ENCODE assay signal across 8 mouse cellular contexts in genomic region chr10:75873543-75874170, GRCm38 (mm10). TPM values are rescaled to one million over a fixed set of nuclear protein-coding genes. Genes with fewer than 3 reads are reported as not detected.
DNase-seq lines count a peak whose midpoint lies in the region; ATAC-seq and TF ChIP-seq lines count a peak whose summit lies in the region.

No protein-coding gene starts in this region.

- DNase-seq in heart, postnatal 4 days: no peak
- DNase-seq in brain, embryonic 14.5 days (ENCODE audit: low read depth): peak; percentile 72
- no peak for DNase-seq in gastrocnemius, postnatal 36 days
- DNase-seq in right cerebral cortex, postnatal 4 days: no peak
- DNase-seq in right cerebral cortex, postnatal 25 days: no peak

- H3K4me1 ChIP-seq in heart, embryonic 13.5 days: peaks cover 16% of the 10 kb centered on the region
- H3K4me1 ChIP-seq in forebrain, embryonic 16.5 days (replicated peaks; ENCODE audit: control insufficient read depth, insufficient read depth, low read length): peaks cover 14% of the 10 kb centered on the region
- peaks cover 19% of the 10 kb centered on the region for H3K4me1 ChIP-seq in midbrain, embryonic 13.5 days (replicated peaks)

- ATAC-seq in heart, embryonic 13.5 days (ENCODE audit: extremely low read depth, insufficient number of reproducible peaks, low FRiP score, low TSS enrichment): no peak
- ATAC-seq in forebrain, embryonic 16.5 days: no peak
- ATAC-seq in midbrain, embryonic 13.5 days: peak; percentile 28; the same call in 1 of the 2 replicates

- intact Hi-C loops in gastrocnemius, postnatal 36 days (cut with DNase I): no loop called here

- peak overlapping the region; percentile 69 for H3K4me2 ChIP-seq in heart, embryonic 13.5 days
- peak overlapping the region; percentile 72 for H3K4me2 ChIP-seq in forebrain, embryonic 16.5 days (ENCODE audit: low read length)
- peak overlapping the region; percentile 64 for H3K4me2 ChIP-seq in midbrain, embryonic 13.5 days (replicated peaks)

- TF ChIP-seq POLR2A in brain, embryonic 14.5 days (IDR thresholded peaks at IDR 0.05; ENCODE audit: borderline replicate concordance, extremely low read depth, insufficient read depth, insufficient read length, poor library complexity, severe bottlenecking): no peak

- H3K9ac ChIP-seq in heart, embryonic 13.5 days: peak overlapping the region; percentile 75
- H3K9ac ChIP-seq in forebrain, embryonic 16.5 days (replicated peaks; ENCODE audit: low read depth, low read length): peak overlapping the region; percentile 59
- peak overlapping the region; percentile 60 for H3K9ac ChIP-seq in midbrain, embryonic 13.5 days (replicated peaks)

- H3K9me3 ChIP-seq in heart, embryonic 13.5 days: no peaks in the 10 kb centered on the region
- H3K9me3 ChIP-seq in forebrain, embryonic 16.5 days (ENCODE audit: control insufficient read depth, low read length): no peaks in the 10 kb centered on the region
- H3K9me3 ChIP-seq in midbrain, embryonic 13.5 days: no peaks in the 10 kb centered on the region

- H3K4me3 ChIP-seq in heart, embryonic 13.5 days: peak overlapping the region; percentile 43; the same call in 1 of the 2 replicates
- H3K4me3 ChIP-seq in forebrain, embryonic 16.5 days (replicated peaks; ENCODE audit: low read length): peak overlapping the region; percentile 38
- peak overlapping the region; percentile 40 for H3K4me3 ChIP-seq in midbrain, embryonic 13.5 days (replicated peaks)

- no peak for TF ChIP-seq CTCF in brain, embryonic 14.5 days (IDR thresholded peaks at IDR 0.05; ENCODE audit: borderline replicate concordance, extremely low read depth, insufficient read depth, insufficient read length)

- 35% methylated on average over 10 of the region's 10 CpGs for WGBS in heart, embryonic 13.5 days
- 2% methylated on average over 10 of the region's 10 CpGs for WGBS in forebrain, embryonic 16.5 days
- 6% methylated on average over 10 of the region's 10 CpGs for WGBS in midbrain, embryonic 13.5 days

- H3K36me3 ChIP-seq in heart, embryonic 13.5 days: no peaks in the 10 kb centered on the region
- H3K36me3 ChIP-seq in forebrain, embryonic 16.5 days (ENCODE audit: control insufficient read depth, insufficient read depth): no peaks in the 10 kb centered on the region
- H3K36me3 ChIP-seq in midbrain, embryonic 13.5 days: no peaks in the 10 kb centered on the region

- peak overlapping the region; percentile 71 for H3K27ac ChIP-seq in heart, embryonic 13.5 days (replicated peaks)
- peak overlapping the region; percentile 56 for H3K27ac ChIP-seq in forebrain, embryonic 16.5 days (ENCODE audit: low read length)
- peak overlapping the region; percentile 91 for H3K27ac ChIP-seq in midbrain, embryonic 13.5 days

- H3K27me3 ChIP-seq in heart, embryonic 13.5 days (replicated peaks): no peaks in the 10 kb centered on the region
- no peaks in the 10 kb centered on the region for H3K27me3 ChIP-seq in forebrain, embryonic 16.5 days (replicated peaks; ENCODE audit: control insufficient read depth, insufficient read depth, low read length)
- H3K27me3 ChIP-seq in midbrain, embryonic 13.5 days: no peaks in the 10 kb centered on the region

RNA-seq across cellular contexts. Expression of gene Mif, which starts 13.6 kb away (rescaled TPM):
- 2,411 and 2,681 TPM in 2 replicates for polyA plus RNA-seq in heart, embryonic 13.5 days (2015; fragmentation: Nextera tagmentation; extraction: Ambion mirVana)
- 100 to 1,000 TPM; 422 to 490 TPM for total RNA-seq in heart, postnatal 4 days (2021)
- polyA plus RNA-seq in brain, embryonic 14.5 days (2012; rRNA removed): 1,693 and 2,722 TPM in 2 replicates
- polyA plus RNA-seq in forebrain, embryonic 16.5 days (2015; fragmentation: Nextera tagmentation; extraction: Ambion mirVana): 1,679 and 1,753 TPM in 2 replicates
- 1,337 and 1,364 TPM in 2 replicates for polyA plus RNA-seq in midbrain, embryonic 13.5 days (2015; fragmentation: Nextera tagmentation; extraction: Ambion mirVana)
- total RNA-seq in gastrocnemius, postnatal 36 days (2021): 100 to 1,000 TPM; 135 to 144 TPM

RNA-seq across cellular contexts. Expression of gene Derl3, which starts 19.6 kb away (rescaled TPM):
- polyA plus RNA-seq in heart, embryonic 13.5 days (2015; fragmentation: Nextera tagmentation; extraction: Ambion mirVana): 2.4 TPM in 2 replicates
- under 1 TPM in 1 of 2 experiments, not detected in 1; 0.21 TPM for total RNA-seq in heart, postnatal 4 days (2021)
- 1.7 and 5.7 TPM in 2 replicates for polyA plus RNA-seq in brain, embryonic 14.5 days (2012; rRNA removed)
- polyA plus RNA-seq in forebrain, embryonic 16.5 days (2015; fragmentation: Nextera tagmentation; extraction: Ambion mirVana): 2.0 and 3.3 TPM in 2 replicates
- polyA plus RNA-seq in midbrain, embryonic 13.5 days (2015; fragmentation: Nextera tagmentation; extraction: Ambion mirVana): 1.9 and 2.1 TPM in 2 replicates
- total RNA-seq in gastrocnemius, postnatal 36 days (2021): not detected

RNA-seq across cellular contexts. Expression of gene Gstt2, which starts 36.4 kb away (rescaled TPM):
- polyA plus RNA-seq in heart, embryonic 13.5 days (2015; fragmentation: Nextera tagmentation; extraction: Ambion mirVana): 9.5 and 13.0 TPM in 2 replicates
- total RNA-seq in heart, postnatal 4 days (2021): 1 to 10 TPM; 8.7 to 9.6 TPM
- 7.7 and 9.2 TPM in 2 replicates for polyA plus RNA-seq in brain, embryonic 14.5 days (2012; rRNA removed)
- 4.0 and 4.2 TPM in 2 replicates for polyA plus RNA-seq in forebrain, embryonic 16.5 days (2015; fragmentation: Nextera tagmentation; extraction: Ambion mirVana)
- 5.8 and 5.9 TPM in 2 replicates for polyA plus RNA-seq in midbrain, embryonic 13.5 days (2015; fragmentation: Nextera tagmentation; extraction: Ambion mirVana)
- total RNA-seq in gastrocnemius, postnatal 36 days (2021): 1 to 10 TPM; 3.6 to 4.7 TPM

RNA-seq across cellular contexts. Expression of gene Smarcb1, which starts 47.8 kb away (rescaled TPM):
- 118 and 125 TPM in 2 replicates for polyA plus RNA-seq in heart, embryonic 13.5 days (2015; fragmentation: Nextera tagmentation; extraction: Ambion mirVana)
- 10 to 100 TPM; 54.2 to 56.5 TPM for total RNA-seq in heart, postnatal 4 days (2021)
- polyA plus RNA-seq in brain, embryonic 14.5 days (2012; rRNA removed): 129 and 165 TPM in 2 replicates
- 325 and 342 TPM in 2 replicates for polyA plus RNA-seq in forebrain, embryonic 16.5 days (2015; fragmentation: Nextera tagmentation; extraction: Ambion mirVana)
- polyA plus RNA-seq in midbrain, embryonic 13.5 days (2015; fragmentation: Nextera tagmentation; extraction: Ambion mirVana): 323 and 327 TPM in 2 replicates
- 10 to 100 TPM; 10.8 to 12.2 TPM for total RNA-seq in gastrocnemius, postnatal 36 days (2021)

RNA-seq across cellular contexts. Expression of gene Gstt4, which starts 51.3 kb away (rescaled TPM):
- polyA plus RNA-seq in heart, embryonic 13.5 days (2015; fragmentation: Nextera tagmentation; extraction: Ambion mirVana): not detected in 2 replicates
- total RNA-seq in heart, postnatal 4 days (2021): not detected
- not detected in 2 replicates for polyA plus RNA-seq in brain, embryonic 14.5 days (2012; rRNA removed)
- polyA plus RNA-seq in forebrain, embryonic 16.5 days (2015; fragmentation: Nextera tagmentation; extraction: Ambion mirVana): not detected in 2 replicates
- not detected in 2 replicates for polyA plus RNA-seq in midbrain, embryonic 13.5 days (2015; fragmentation: Nextera tagmentation; extraction: Ambion mirVana)
- not detected for total RNA-seq in gastrocnemius, postnatal 36 days (2021)
